Mouse (Mus musculus) bone marrow, adult 2 months (tissue): ENCODE measurements around the gene Sac3d1. TPM values are rescaled to one million over a fixed set of nuclear protein-coding genes. Genes with fewer than 3 reads are reported as not detected.

Source experiments
- H3K27ac ChIP-seq: fragments of 200-500 bp; 2 replicates; pipeline ENCODE4 v1.5.1; 2012; ENCODE audit warnings: low read depth, mild to moderate bottlenecking, control low read depth, inconsistent platforms, low read length; ENCODE audit not compliant: control insufficient read depth, poor library complexity, insufficient read depth
- H3K4me1 ChIP-seq: fragments of 200-500 bp; 2 replicates; pipeline ENCODE4 v1.6.1; 2011; ENCODE audit warnings: low read length; ENCODE audit not compliant: control insufficient read depth, insufficient read depth
- H3K4me3 ChIP-seq: fragments of 200-500 bp; replicated peaks from 2 replicates; pipeline ENCODE3; 2011; ENCODE audit warnings: mild to moderate bottlenecking, low read depth, low read length, control low read depth; ENCODE audit not compliant: control insufficient read depth
- CTCF ChIP-seq: fragments of 200-500 bp; IDR thresholded peaks from 2 replicates; pipeline ENCODE4 v1.5.1; 2011; ENCODE audit warnings: low read length, control low read depth; ENCODE audit not compliant: control insufficient read depth, insufficient read depth
- POLR2A ChIP-seq: fragments of 200-500 bp; IDR thresholded peaks from 2 replicates; pipeline ENCODE4 v1.6.1; 2011; ENCODE audit warnings: low read depth, mild to moderate bottlenecking, control low read depth, low read length, borderline replicate concordance; ENCODE audit not compliant: control insufficient read depth
- WGBS: fragments of 180-500 bp; shearing (Covaris S2); methylation state at CpG from one replicate; pipeline ENCODE4 v1.1.7; 2018; 5-methylcytosine and 5-hydroxymethylcytosine counted together
- polyA plus RNA-seq: library from polyadenylated mRNA; stranded (reverse); fragments of >200 nt; gene quantifications from 2 replicates; pipeline ENCODE4 v1.2.4, GENCODE M21; 2011; ENCODE audit warnings: low replicate concordance; ENCODE audit not compliant: missing spikeins, insufficient read depth, insufficient read length

Gene Sac3d1
- polyA plus RNA-seq, 1 experiment, result 6.0 TPM

GRCm38 (mm10) chr19:6113116-6113515 is 5.3 kb downstream of the Sac3d1 start:
- 87% methylated on average over 6 of the region's 6 CpGs for WGBS
- no peak for TF ChIP-seq POLR2A
- no peak for TF ChIP-seq CTCF
- no peak overlapping the region for H3K4me3 ChIP-seq
- no peaks in the 10 kb centered on the region for H3K4me1 ChIP-seq
- no peak overlapping the region for H3K27ac ChIP-seq

- H3K27ac ChIP-seq, result peak within 1 kb of the TSS; percentile 48; the same call in 1 of the 2 replicates
- TF ChIP-seq POLR2A, result no peak
- TF ChIP-seq CTCF, result no peak
- H3K4me1 ChIP-seq, result peaks cover 3% of the 10 kb centered on the region
- H3K4me3 ChIP-seq, result no peak within 1 kb of the TSS
- WGBS, result 91% methylated on average over 7 of the region's 7 CpGs
Observed at GRCm38 (mm10) chr19:6105586-6105985, 12.9 kb downstream of the Sac3d1 start, which contains the start of gene Naaladl1. TSS of gene Naaladl1 (plus strand) at chr19:6105782.

DNA sequence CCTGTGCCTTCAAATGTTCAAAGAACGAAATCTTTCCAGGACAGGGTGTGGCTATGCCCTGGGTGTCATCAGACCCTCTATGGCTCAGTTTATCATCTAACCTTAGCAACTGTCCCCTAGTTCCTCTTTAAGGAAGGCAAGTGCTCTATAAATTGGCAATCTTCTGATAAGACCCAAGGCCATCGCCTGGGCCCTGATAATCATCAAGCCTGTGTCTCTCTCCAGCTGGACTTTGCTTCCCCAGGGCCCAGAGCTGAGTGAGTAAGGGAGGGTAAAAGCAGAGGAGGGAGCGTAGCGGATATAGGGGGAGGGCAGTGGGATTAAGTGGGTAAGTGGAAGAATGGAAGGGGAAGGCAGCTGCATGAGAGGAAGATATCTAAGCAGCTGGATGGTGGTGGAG is 14.0 kb downstream of the Sac3d1 start:
- Histone ChIP-seq H3K4me1 (peaks cover 3% of the 10 kb centered on the region), H3K4me3 (no peak overlapping the region), H3K27ac (peak overlapping the region; percentile 48; the same call in 1 of the 2 replicates)
- WGBS, result 75% methylated on average over 4 of the region's 4 CpGs
- TF ChIP-seq CTCF (no peak), POLR2A (no peak)

DNA sequence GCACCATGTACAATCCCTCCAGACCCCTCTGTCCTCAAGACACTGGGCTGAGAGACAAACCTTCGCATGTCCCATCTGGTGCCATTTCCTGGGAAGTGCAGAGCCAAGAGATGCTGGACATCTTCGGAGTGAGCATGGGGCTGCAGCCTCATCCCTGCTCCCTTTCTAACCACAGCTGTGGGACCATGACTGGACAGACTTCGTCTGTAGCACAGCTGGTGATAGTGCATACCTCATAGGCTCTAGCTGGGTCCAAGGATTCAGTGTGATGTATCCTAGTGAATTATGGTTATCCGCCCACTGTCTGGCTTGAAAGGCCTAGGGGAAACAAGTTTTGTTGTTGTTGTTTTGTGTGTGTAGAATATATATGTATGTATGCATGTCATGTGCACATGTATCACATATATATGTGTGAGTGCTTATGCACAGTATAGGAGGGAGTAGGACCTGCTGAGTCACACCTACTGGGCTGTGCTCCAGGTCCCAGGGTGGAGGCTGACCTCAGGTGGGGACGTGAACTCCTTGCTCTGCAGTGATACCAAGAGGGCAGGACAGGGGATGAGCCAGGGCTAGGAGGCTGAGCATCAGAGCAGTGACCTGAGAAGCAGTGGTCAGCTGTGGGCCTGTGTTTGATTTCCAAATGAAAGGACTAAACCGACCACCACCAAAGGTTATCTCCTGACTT is 16.1 kb downstream of the Sac3d1 start:
- no peak for TF ChIP-seq POLR2A
- no peak for TF ChIP-seq CTCF
- Histone ChIP-seq H3K4me1 (peaks cover 3% of the 10 kb centered on the region), H3K27ac (peak overlapping the region; percentile 69), H3K4me3 (no peak overlapping the region)
- whole genome bisulfite sequencing, result 60% methylated on average over 6 of the region's 6 CpGs

- H3K4me3 ChIP-seq, result no peak overlapping the region
- no peak overlapping the region for H3K27ac ChIP-seq
- peaks cover 3% of the 10 kb centered on the region for H3K4me1 ChIP-seq
- no peak for TF ChIP-seq POLR2A
- TF ChIP-seq CTCF, result no peak
- WGBS, result 84% methylated on average over 6 of the region's 6 CpGs
Observed at GRCm38 (mm10) chr19:6101186-6101585, 17.3 kb downstream of the Sac3d1 start.

DNA sequence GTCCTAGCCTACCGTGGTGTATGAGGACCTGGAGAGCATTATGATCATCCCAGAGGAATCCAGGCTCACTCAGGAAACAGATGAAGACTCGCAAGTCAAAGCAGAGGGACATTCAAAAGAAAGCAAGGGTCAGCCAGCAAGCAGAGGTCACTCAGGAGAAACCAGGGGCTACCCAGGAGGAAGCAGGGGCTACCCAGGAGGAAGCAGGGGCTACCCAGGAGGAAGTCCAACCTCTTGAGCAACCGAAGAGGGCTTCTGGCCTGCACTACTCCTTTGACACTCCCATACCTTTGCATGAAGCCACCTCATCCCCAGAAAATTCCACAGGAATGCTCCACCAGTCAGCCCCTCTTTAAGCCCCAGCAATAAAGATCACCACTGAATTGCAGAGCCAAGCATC is 20.6 kb downstream of the Sac3d1 start:
- WGBS, result 51% methylated on average over 3 of the region's 3 CpGs

DNA sequence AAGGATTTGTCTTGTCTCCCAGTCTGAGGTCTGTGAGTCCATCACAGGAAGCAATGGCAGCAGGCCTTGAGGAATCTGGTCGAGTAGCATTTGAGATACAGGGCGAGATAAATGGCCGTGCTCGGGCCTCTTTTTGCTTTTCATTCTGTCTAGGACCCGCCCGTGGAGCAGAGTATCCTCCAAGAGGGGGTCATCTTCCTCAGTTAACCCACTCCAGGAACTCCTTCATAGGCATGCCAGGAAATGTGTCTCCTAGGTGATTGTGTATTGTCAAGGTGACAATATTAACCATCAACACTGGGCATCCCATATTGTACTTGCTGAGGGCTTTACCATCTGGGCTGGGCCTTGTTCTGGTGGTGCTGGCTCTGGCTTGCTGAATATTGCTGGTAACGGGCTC is 24.3 kb downstream of the Sac3d1 start, which contains the start of gene AC131692.1:
Gene AC131692.1 (plus strand): TSS at position 301 of the 400 bp plus-strand sequence.
- TF ChIP-seq CTCF (no peak), POLR2A (no peak)
- H3K4me1 ChIP-seq, result no peaks in the 10 kb centered on the region
- 88% methylated on average over 7 of the region's 7 CpGs for WGBS
- no peak within 1 kb of the TSS for H3K27ac ChIP-seq
- H3K4me3 ChIP-seq, result no peak within 1 kb of the TSS

More for the DNA sequence above, 20.6 kb downstream of the Sac3d1 start:
- Histone ChIP-seq H3K4me1 (peaks cover 2% of the 10 kb centered on the region), H3K4me3 (no peak overlapping the region), H3K27ac (no peak overlapping the region)
- no peak for TF ChIP-seq CTCF

DNA sequence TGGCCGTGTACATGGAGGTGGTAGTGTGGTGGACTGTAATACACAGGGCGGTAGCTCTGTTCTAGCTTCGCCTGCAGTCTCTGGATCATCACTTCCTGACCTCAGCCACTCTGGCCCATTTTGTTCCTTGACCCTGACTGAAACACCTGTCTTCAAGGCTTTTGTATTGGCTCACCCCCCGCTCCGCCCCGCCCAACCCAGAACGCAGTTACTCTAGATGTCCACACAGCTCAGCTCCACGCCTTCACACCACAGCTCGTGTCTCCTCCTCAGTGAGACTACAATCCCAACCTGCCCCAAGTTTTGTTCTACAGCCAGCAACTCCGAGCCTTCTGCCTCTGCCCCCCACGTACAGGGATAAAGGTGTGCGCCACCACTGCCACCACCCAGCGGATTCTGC is 29.6 kb downstream of the Sac3d1 start:
- Histone ChIP-seq H3K27ac (no peak overlapping the region), H3K4me3 (no peak overlapping the region), H3K4me1 (no peaks in the 10 kb centered on the region; the same call in 1 of the 2 replicates)
- WGBS, result 95% methylated on average over 13 of the region's 13 CpGs
- TF ChIP-seq POLR2A, result no peak

GRCm38 (mm10) chr19:6085417-6085879 is 33.0 kb downstream of the Sac3d1 start:
- under 1% methylated on average over 17 of the region's 17 CpGs for WGBS
- H3K4me3 ChIP-seq, result peak overlapping the region; percentile 71
- H3K4me1 ChIP-seq, result no peaks in the 10 kb centered on the region; the same call in 1 of the 2 replicates
- H3K27ac ChIP-seq, result peak overlapping the region; percentile 61
- no peak for TF ChIP-seq CTCF
- TF ChIP-seq POLR2A, result no peak
